ENCODE assay signal across 8 mouse cellular contexts in the genomic region with DNA sequence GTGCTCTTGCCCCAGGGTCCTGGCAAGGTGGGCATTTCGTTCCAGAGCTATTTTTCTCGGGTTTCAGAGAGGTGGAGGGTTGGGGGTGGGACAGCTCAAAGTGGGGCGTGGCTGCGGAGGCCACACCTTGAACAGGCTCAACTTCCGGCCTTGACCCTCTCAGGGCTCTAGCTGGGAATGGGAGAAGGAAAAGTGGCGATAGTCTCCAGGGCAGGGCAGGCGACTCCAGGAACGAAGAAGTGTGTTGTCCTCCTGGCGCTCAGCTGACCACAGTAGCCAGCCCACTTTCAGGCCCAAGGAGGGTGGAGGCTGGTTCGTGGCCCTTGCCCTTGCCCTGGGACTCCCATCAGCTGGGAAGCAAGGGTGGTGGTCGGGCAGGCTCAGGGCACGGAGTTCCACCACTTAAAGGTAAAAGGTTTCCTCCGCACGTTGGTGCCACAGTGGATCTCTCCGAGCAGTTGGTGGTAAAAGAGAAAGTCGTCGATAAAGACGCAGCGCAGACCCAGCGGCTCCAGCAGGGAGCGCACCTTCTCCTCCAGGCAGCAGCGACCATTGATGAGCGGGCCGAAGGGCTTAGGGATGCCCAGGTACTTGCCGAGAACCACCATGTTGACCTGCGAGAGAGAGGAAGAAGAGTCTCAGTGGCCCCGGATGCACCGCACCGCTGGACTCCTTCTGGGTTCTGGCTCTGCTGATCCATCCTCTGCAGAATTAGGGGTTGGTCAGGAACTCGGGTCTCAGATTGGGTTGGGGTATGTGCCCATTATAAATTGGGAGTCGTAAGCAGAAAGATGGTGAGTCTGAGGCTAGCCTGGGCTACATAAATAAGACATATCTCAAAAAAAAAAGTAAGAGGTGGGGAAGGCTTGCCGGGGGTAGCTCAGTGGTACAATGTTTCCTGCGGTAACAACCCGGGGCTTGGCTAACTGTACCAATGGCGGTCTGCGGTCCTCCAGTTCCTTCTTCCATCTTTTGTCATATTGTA. TPM values are rescaled to one million over a fixed set of nuclear protein-coding genes. Genes with fewer than 3 reads are reported as not detected.
DNase-seq lines count a peak whose midpoint lies in the region; ATAC-seq and TF ChIP-seq lines count a peak whose summit lies in the region.

No protein-coding gene starts in this region.

- no peak overlapping the region for H3K27ac ChIP-seq in forebrain, postnatal 0 days (ENCODE audit: low read depth, low read length)
- H3K27ac ChIP-seq in intestine, embryonic 14.5 days (ENCODE audit: low read depth), result no peak overlapping the region
- H3K27ac ChIP-seq in liver, embryonic 15.5 days (replicated peaks), result peak overlapping the region; percentile 70

- peak overlapping the region; percentile 64 for H3K4me3 ChIP-seq in E14TG2a.4 (replicated peaks; ENCODE audit: low read length)
- no peak overlapping the region for H3K4me3 ChIP-seq in forebrain, postnatal 0 days (ENCODE audit: low read depth, low read length)
- H3K4me3 ChIP-seq in intestine, embryonic 14.5 days (ENCODE audit: low read depth, low read length), result peak overlapping the region; percentile 30
- H3K4me3 ChIP-seq in liver, embryonic 15.5 days (replicated peaks), result peak overlapping the region; percentile 64

- H3K27me3 ChIP-seq in E14TG2a.4 (ENCODE audit: insufficient read depth, low read length), result peaks cover 5% of the 10 kb centered on the region; the same call in 1 of the 2 replicates
- no peaks in the 10 kb centered on the region for H3K27me3 ChIP-seq in forebrain, postnatal 0 days (ENCODE audit: insufficient read depth, low read length)
- H3K27me3 ChIP-seq in intestine, embryonic 14.5 days (replicated peaks; ENCODE audit: control insufficient read depth, insufficient read depth, low read length), result no peaks in the 10 kb centered on the region
- H3K27me3 ChIP-seq in liver, embryonic 15.5 days, result peaks cover 28% of the 10 kb centered on the region

- no peak for ATAC-seq in forebrain, postnatal 0 days
- ATAC-seq in intestine, embryonic 14.5 days (replicated peaks; ENCODE audit: low FRiP score, low TSS enrichment, low read depth), result peak; percentile 66
- ATAC-seq in liver, embryonic 15.5 days (ENCODE audit: insufficient read depth), result peak; percentile 56

- H3K4me2 ChIP-seq in forebrain, postnatal 0 days (ENCODE audit: low read depth), result peak overlapping the region; percentile 29
- peak overlapping the region; percentile 53 for H3K4me2 ChIP-seq in intestine, embryonic 14.5 days (ENCODE audit: low read length)
- H3K4me2 ChIP-seq in liver, embryonic 15.5 days, result peak overlapping the region; percentile 92

- 26% methylated on average over 36 of the region's 36 CpGs for WGBS in forebrain, postnatal 0 days
- 26% methylated on average over 36 of the region's 36 CpGs for WGBS in intestine, embryonic 14.5 days
- 22% methylated on average over 36 of the region's 36 CpGs for WGBS in liver, embryonic 15.5 days (ENCODE audit: insufficient replicate concordance)

- TF ChIP-seq CTCF in E14TG2a.4 (conservative IDR thresholded peaks at IDR 0.05; ENCODE audit: low read length), result no peak; the same call in 1 of the 2 replicates
- peak; percentile 55; the same call in 1 of the 2 replicates for TF ChIP-seq CTCF in forebrain, postnatal 0 days (IDR thresholded peaks at IDR 0.05; ENCODE audit: low read depth)

- peak; percentile 58 for DNase-seq in adrenal gland, postnatal 14 days
- no peak for DNase-seq in forebrain, postnatal 0 days
- peak; percentile 72 for DNase-seq in intestine, embryonic 14.5 days (ENCODE audit: low spot score)
- DNase-seq in neural tube, embryonic 10.5 days (ENCODE audit: extremely low spot score, low spot score), result peak; percentile 48
- DNase-seq in thymus, postnatal 36 days, result peak; percentile 53 to 56
- no peak for DNase-seq in cerebellum, adult 8-10 months

- no peaks in the 10 kb centered on the region for H3K9me3 ChIP-seq in E14TG2a.4 (ENCODE audit: low read length)
- no peaks in the 10 kb centered on the region for H3K9me3 ChIP-seq in forebrain, postnatal 0 days (ENCODE audit: low read length)
- H3K9me3 ChIP-seq in intestine, embryonic 14.5 days (ENCODE audit: control insufficient read depth, low read length), result no peaks in the 10 kb centered on the region
- no peaks in the 10 kb centered on the region for H3K9me3 ChIP-seq in liver, embryonic 15.5 days (replicated peaks)

- H3K9ac ChIP-seq in forebrain, postnatal 0 days, result no peak overlapping the region
- H3K9ac ChIP-seq in intestine, embryonic 14.5 days (ENCODE audit: low read length), result peak overlapping the region; percentile 20; the same call in 1 of the 2 replicates
- H3K9ac ChIP-seq in liver, embryonic 15.5 days, result peak overlapping the region; percentile 63

- no peaks in the 10 kb centered on the region for H3K36me3 ChIP-seq in E14TG2a.4 (ENCODE audit: insufficient read depth, low read length)
- H3K36me3 ChIP-seq in forebrain, postnatal 0 days (ENCODE audit: insufficient read depth), result no peaks in the 10 kb centered on the region
- H3K36me3 ChIP-seq in intestine, embryonic 14.5 days (ENCODE audit: control insufficient read depth, insufficient read depth, low read length), result no peaks in the 10 kb centered on the region
- no peaks in the 10 kb centered on the region for H3K36me3 ChIP-seq in liver, embryonic 15.5 days (replicated peaks)

- peaks cover 66% of the 10 kb centered on the region for H3K4me1 ChIP-seq in E14TG2a.4 (replicated peaks; ENCODE audit: low read depth, low read length)
- no peaks in the 10 kb centered on the region for H3K4me1 ChIP-seq in forebrain, postnatal 0 days (ENCODE audit: insufficient read depth)
- H3K4me1 ChIP-seq in intestine, embryonic 14.5 days (replicated peaks; ENCODE audit: control insufficient read depth, insufficient read depth, low read length), result peaks cover 21% of the 10 kb centered on the region
- H3K4me1 ChIP-seq in liver, embryonic 15.5 days (replicated peaks), result peaks cover 71% of the 10 kb centered on the region

RNA-seq across cellular contexts. Expression of gene Padi3, which starts 4.1 kb away (rescaled TPM):
- total RNA-seq in adrenal gland, postnatal 14 days (2021), result not detected in 2 replicates
- total RNA-seq in forebrain, postnatal 0 days (2014; rRNA removed), result not detected in 2 replicates
- polyA plus RNA-seq in forebrain, postnatal 0 days (2015; fragmentation: Nextera tagmentation; extraction: Ambion mirVana), result 0.06 TPM in 1 of 2 replicates, not detected in the other
- 0.09 TPM in 1 of 2 replicates, not detected in the other for polyA plus RNA-seq in intestine, embryonic 14.5 days (2014; fragmentation: Nextera tagmentation; extraction: Ambion mirVana)
- polyA plus RNA-seq in liver, embryonic 15.5 days (2015; fragmentation: Nextera tagmentation; extraction: Ambion mirVana), result 0.12 and 0.17 TPM in 2 replicates

RNA-seq across cellular contexts. Expression of gene Padi1, which starts 31.0 kb away (rescaled TPM):
- total RNA-seq in adrenal gland, postnatal 14 days (2021), result not detected in 2 replicates
- total RNA-seq in forebrain, postnatal 0 days (2014; rRNA removed), result 0.08 and 0.10 TPM in 2 replicates
- polyA plus RNA-seq in forebrain, postnatal 0 days (2015; fragmentation: Nextera tagmentation; extraction: Ambion mirVana), result 0.06 and 0.08 TPM in 2 replicates
- 0.16 TPM in 1 of 2 replicates, not detected in the other for polyA plus RNA-seq in intestine, embryonic 14.5 days (2014; fragmentation: Nextera tagmentation; extraction: Ambion mirVana)
- polyA plus RNA-seq in liver, embryonic 15.5 days (2015; fragmentation: Nextera tagmentation; extraction: Ambion mirVana), result 0.02 and 0.03 TPM in 2 replicates

RNA-seq across cellular contexts. Expression of gene Padi4, which starts 40.5 kb away (rescaled TPM):
- 0.75 and 0.85 TPM in 2 replicates for total RNA-seq in adrenal gland, postnatal 14 days (2021)
- total RNA-seq in forebrain, postnatal 0 days (2014; rRNA removed), result not detected in 2 replicates
- polyA plus RNA-seq in forebrain, postnatal 0 days (2015; fragmentation: Nextera tagmentation; extraction: Ambion mirVana), result 0.06 TPM in 2 replicates
- 2.2 TPM in 2 replicates for polyA plus RNA-seq in intestine, embryonic 14.5 days (2014; fragmentation: Nextera tagmentation; extraction: Ambion mirVana)
- 2.8 and 4.1 TPM in 2 replicates for polyA plus RNA-seq in liver, embryonic 15.5 days (2015; fragmentation: Nextera tagmentation; extraction: Ambion mirVana)

Comparison
In these comparisons a context has a peak if more than half of its experiments do, and no peak if none do; other contexts are left out.
1. DNase-seq: peak in adrenal gland, postnatal 14 days (single experiment), intestine, embryonic 14.5 days (single experiment), neural tube, embryonic 10.5 days (single experiment) and thymus, postnatal 36 days (2 of 2); none in forebrain, postnatal 0 days (single experiment) and cerebellum, adult 8-10 months (single experiment).
2. H3K4me2 ChIP-seq: peak in every context shown above with its lines; median percentile 92 in liver, embryonic 15.5 days; 53 in intestine, embryonic 14.5 days; 29 in forebrain, postnatal 0 days.